ENCODE assay signal across 13 mouse cellular contexts in genomic region chr4:44816584-44816983, GRCm38 (mm10).
"Had no signal": no experiment of that assay in that cellular context is flagged by ENCODE, and none has a peak within 500 bp of the region (broad histone marks: within the 10 kb centered on the region; RNA-seq: fewer than 3 reads in every experiment).

No protein-coding gene starts in this region.

- H3K9ac ChIP-seq: limb, embryonic 13.5 days; liver, embryonic 14.5 days had no signal

- H3K27me3 ChIP-seq: limb, embryonic 13.5 days had no signal

- H3K27ac ChIP-seq: kidney, postnatal 0 days; limb, embryonic 13.5 days; liver, embryonic 14.5 days; stomach, postnatal 0 days had no signal

- H3K4me3 ChIP-seq: limb, embryonic 13.5 days had no signal

- ATAC-seq: intestine, embryonic 16.5 days; midbrain, embryonic 16.5 days had no signal

- DNase-seq: kidney, adult 8-10 months; kidney, postnatal 36 days; layer of hippocampus, adult 9-11 months; left cerebral cortex, postnatal 4 days; lung, adult 18-20 months; right cerebral cortex, adult 18-20 months; right cerebral cortex, postnatal 25 days had no signal

- H3K4me1 ChIP-seq: limb, embryonic 13.5 days had no signal

- H3K9me3 ChIP-seq: limb, embryonic 13.5 days had no signal

- H3K36me3 ChIP-seq: limb, embryonic 13.5 days had no signal
